In the genomic region with DNA sequence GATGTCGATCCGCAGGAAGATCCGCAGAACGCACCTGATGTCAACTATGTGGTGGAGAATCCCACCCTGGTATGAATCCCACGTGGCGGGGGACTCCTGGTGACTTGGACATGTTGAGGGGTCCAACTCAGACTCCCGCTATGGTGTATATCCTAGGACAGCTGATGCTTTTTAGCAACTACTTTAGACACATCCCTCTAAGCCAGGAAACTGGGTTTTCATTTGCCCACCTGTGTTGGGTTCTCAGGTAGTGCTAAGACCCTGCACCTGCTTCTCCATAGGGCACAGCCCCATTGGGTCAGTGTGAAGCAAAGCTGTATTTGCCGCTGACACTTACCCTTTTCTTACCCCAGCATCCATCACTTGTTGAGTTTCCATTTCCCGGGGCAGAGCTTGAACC, we compare ENCODE assay signal across 8 mouse cellular contexts. TPM values are rescaled to one million over a fixed set of nuclear protein-coding genes. Genes with fewer than 3 reads are reported as not detected.
A peak's percentile ranks its signal among the peaks of the same experiment; 100 is the strongest.
DNase-seq lines count a peak whose midpoint lies in the region; ATAC-seq and TF ChIP-seq lines count a peak whose summit lies in the region.

No protein-coding gene starts in this region.

- H3ac ChIP-seq in C2C12 (ENCODE audit: control insufficient read depth, insufficient read length, low read depth), result peak overlapping the region; percentile 79

- H3K36me3 ChIP-seq in heart, adult 2 months (ENCODE audit: control insufficient read depth, insufficient read depth, low read length), result no peaks in the 10 kb centered on the region
- peaks cover 48% of the 10 kb centered on the region for H3K36me3 ChIP-seq in C2C12 (ENCODE audit: control insufficient read depth, insufficient read depth)
- H3K36me3 ChIP-seq in forebrain, embryonic 13.5 days (ENCODE audit: poor library complexity, severe bottlenecking), result peaks cover 72% of the 10 kb centered on the region
- H3K36me3 ChIP-seq in liver, embryonic 12.5 days, result peaks cover 66% of the 10 kb centered on the region

- no peak for ATAC-seq in forebrain, embryonic 13.5 days
- no peak for ATAC-seq in liver, embryonic 12.5 days
- ATAC-seq in frontal cortex, adult (ENCODE audit: low TSS enrichment), result no peak

- no peaks in the 10 kb centered on the region for H3K27me3 ChIP-seq in heart, adult 2 months (ENCODE audit: control insufficient read depth, insufficient read depth, low read length)
- no peaks in the 10 kb centered on the region for H3K27me3 ChIP-seq in C2C12 (ENCODE audit: control insufficient read depth, insufficient read depth, insufficient read length)
- H3K27me3 ChIP-seq in forebrain, embryonic 13.5 days, result no peaks in the 10 kb centered on the region
- 0 out of 2 replicates have a peak, but pooled peaks cover 3% of the 10 kb centered on the region for H3K27me3 ChIP-seq in liver, embryonic 12.5 days (replicated peaks)

- no peak for TF ChIP-seq CTCF in heart, adult 2 months (IDR thresholded peaks at IDR 0.05)
- TF ChIP-seq CTCF in C2C12 (IDR thresholded peaks at IDR 0.05; ENCODE audit: control insufficient read depth, insufficient read depth, insufficient read length), result no peak

- peak overlapping the region; percentile 99 for H3K4me2 ChIP-seq in forebrain, embryonic 13.5 days
- peak overlapping the region; percentile 99 for H3K4me2 ChIP-seq in liver, embryonic 12.5 days

- intact Hi-C loops in heart, adult 2 months (cut with DNase I), result no loop called here

- WGBS in heart, adult 2 months, result 35% methylated on average over 9 of the region's 9 CpGs
- WGBS in forebrain, embryonic 13.5 days, result 41% methylated on average over 9 of the region's 9 CpGs
- WGBS in liver, embryonic 12.5 days (ENCODE audit: insufficient replicate concordance), result 25% methylated on average over 9 of the region's 9 CpGs

- H3K9ac ChIP-seq in heart, adult 2 months (ENCODE audit: low read depth, low read length), result peak overlapping the region; percentile 99
- peak overlapping the region; percentile 96 for H3K9ac ChIP-seq in forebrain, embryonic 13.5 days
- H3K9ac ChIP-seq in liver, embryonic 12.5 days, result peak overlapping the region; percentile 88

- H3K79me2 ChIP-seq in heart, adult 2 months (replicated peaks; ENCODE audit: control insufficient read depth, insufficient read depth, low read length), result peaks cover 2% of the 10 kb centered on the region; the same call in 1 of the 2 replicates
- H3K79me2 ChIP-seq in C2C12 (ENCODE audit: control insufficient read depth, insufficient read depth), result peaks cover 41% of the 10 kb centered on the region

- no peak for TF ChIP-seq EP300 in heart, adult 2 months (IDR thresholded peaks at IDR 0.05; ENCODE audit: insufficient read depth, low read depth, low read length)

- peaks cover 11% of the 10 kb centered on the region for H3K79me3 ChIP-seq in C2C12 (ENCODE audit: low read depth)

- H3K4me3 ChIP-seq in heart, adult 2 months, result peak overlapping the region; percentile 77
- H3K4me3 ChIP-seq in C2C12 (ENCODE audit: insufficient read depth, poor library complexity, severe bottlenecking), result peak overlapping the region; percentile 91
- peak overlapping the region; percentile 99 for H3K4me3 ChIP-seq in forebrain, embryonic 13.5 days
- peak overlapping the region; percentile 98 for H3K4me3 ChIP-seq in liver, embryonic 12.5 days

- H3K9me3 ChIP-seq in forebrain, embryonic 13.5 days (replicated peaks), result no peaks in the 10 kb centered on the region
- H3K9me3 ChIP-seq in liver, embryonic 12.5 days (replicated peaks), result no peaks in the 10 kb centered on the region

- peaks cover 7% of the 10 kb centered on the region for H3K4me1 ChIP-seq in heart, adult 2 months (ENCODE audit: control insufficient read depth, insufficient read depth, low read length)
- H3K4me1 ChIP-seq in forebrain, embryonic 13.5 days, result peaks cover 25% of the 10 kb centered on the region
- H3K4me1 ChIP-seq in liver, embryonic 12.5 days, result peaks cover 38% of the 10 kb centered on the region

- no peak for TF ChIP-seq POLR2A in heart, adult 2 months (IDR thresholded peaks at IDR 0.05; ENCODE audit: insufficient read depth, low read depth, low read length)

- H3K27ac ChIP-seq in heart, adult 2 months, result no peak overlapping the region
- peak overlapping the region; percentile 61; the same call in 1 of the 2 replicates for H3K27ac ChIP-seq in forebrain, embryonic 13.5 days
- peak overlapping the region; percentile 87 for H3K27ac ChIP-seq in liver, embryonic 12.5 days

- no peak for DNase-seq in heart, adult 2 months
- DNase-seq in heart, postnatal 4 days, result no peak
- no peak for DNase-seq in cerebellum, postnatal 36 days
- DNase-seq in layer of hippocampus, adult 9-10 months (ENCODE audit: low spot score), result no peak

TF ChIP-seq in C2C12, 6 proteins besides CTCF, POLR2A, EP300 and RAD21:
- TF ChIP-seq MYOG (IDR thresholded peaks at IDR 0.05; ENCODE audit: control insufficient read depth, extremely low read depth, insufficient read length) (no peak), MAX (IDR thresholded peaks at IDR 0.05) (no peak), CEBPB (IDR thresholded peaks at IDR 0.05; ENCODE audit: low read depth) (no peak), FOSL1 (IDR thresholded peaks at IDR 0.05; ENCODE audit: insufficient read depth, low read length, poor library complexity, severe bottlenecking) (no peak), USF1 (IDR thresholded peaks at IDR 0.05; ENCODE audit: low read depth) (no peak), MYOD1 (IDR thresholded peaks at IDR 0.05; ENCODE audit: control insufficient read depth, insufficient read length, low read depth) (no peak)

RNA-seq across cellular contexts. Expression of a gene that starts 1.1 kb away (rescaled TPM):
- total RNA-seq in heart, adult 2 months (2021), result 10 to 100 TPM; 54.4 to 55.8 TPM
- polyA plus RNA-seq in heart, adult 2 months (2012; rRNA removed), result 85.9 and 129 TPM in 2 replicates
- 10 to 100 TPM; 73.0 to 78.0 TPM for total RNA-seq in heart, postnatal 4 days (2021)
- 187 TPM for polyA plus RNA-seq in C2C12 (2012; fragmentation: generic; extraction: Trizol)
- 261 and 280 TPM in 2 replicates for polyA plus RNA-seq in forebrain, embryonic 13.5 days (2015; fragmentation: Nextera tagmentation; extraction: Ambion mirVana)
- 128 and 135 TPM in 2 replicates for polyA plus RNA-seq in liver, embryonic 12.5 days (2016; fragmentation: Nextera tagmentation; extraction: Ambion mirVana)

RNA-seq across cellular contexts. Expression of a gene that starts 1.1 kb away (rescaled TPM):
- 10 to 100 TPM; 11.9 to 12.5 TPM for total RNA-seq in heart, adult 2 months (2021)
- polyA plus RNA-seq in heart, adult 2 months (2012; rRNA removed), result 28.6 and 30.0 TPM in 2 replicates
- total RNA-seq in heart, postnatal 4 days (2021), result 10 to 100 TPM; 13.2 to 13.3 TPM
- 17.6 TPM for polyA plus RNA-seq in C2C12 (2012; fragmentation: generic; extraction: Trizol)
- polyA plus RNA-seq in forebrain, embryonic 13.5 days (2015; fragmentation: Nextera tagmentation; extraction: Ambion mirVana), result 58.4 and 63.1 TPM in 2 replicates
- 22.4 and 22.9 TPM in 2 replicates for polyA plus RNA-seq in liver, embryonic 12.5 days (2016; fragmentation: Nextera tagmentation; extraction: Ambion mirVana)

RNA-seq across cellular contexts. Expression of a gene that starts 11.1 kb away (rescaled TPM):
- total RNA-seq in heart, adult 2 months (2021), result 10 to 100 TPM; 23.3 to 23.5 TPM
- 20.6 and 26.4 TPM in 2 replicates for polyA plus RNA-seq in heart, adult 2 months (2012; rRNA removed)
- total RNA-seq in heart, postnatal 4 days (2021), result 10 to 100 TPM; 34.0 to 37.5 TPM
- 64.7 TPM for polyA plus RNA-seq in C2C12 (2012; fragmentation: generic; extraction: Trizol)
- polyA plus RNA-seq in forebrain, embryonic 13.5 days (2015; fragmentation: Nextera tagmentation; extraction: Ambion mirVana), result 58.6 and 67.7 TPM in 2 replicates
- polyA plus RNA-seq in liver, embryonic 12.5 days (2016; fragmentation: Nextera tagmentation; extraction: Ambion mirVana), result 99.5 and 100.0 TPM in 2 replicates

RNA-seq across cellular contexts. Expression of a gene that starts 22.6 kb away (rescaled TPM):
- total RNA-seq in heart, adult 2 months (2021), result 10 to 100 TPM; 24.5 to 31.4 TPM
- polyA plus RNA-seq in heart, adult 2 months (2012; rRNA removed), result 0.57 and 1.4 TPM in 2 replicates
- total RNA-seq in heart, postnatal 4 days (2021), result 10 to 100 TPM; 37.1 to 47.2 TPM
- 774 TPM for polyA plus RNA-seq in C2C12 (2012; fragmentation: generic; extraction: Trizol)
- 2.7 and 4.0 TPM in 2 replicates for polyA plus RNA-seq in forebrain, embryonic 13.5 days (2015; fragmentation: Nextera tagmentation; extraction: Ambion mirVana)
- polyA plus RNA-seq in liver, embryonic 12.5 days (2016; fragmentation: Nextera tagmentation; extraction: Ambion mirVana), result 6.4 and 7.3 TPM in 2 replicates

RNA-seq across cellular contexts. Expression of a gene that starts 39.2 kb away (rescaled TPM):
- total RNA-seq in heart, adult 2 months (2021), result 10 to 100 TPM; 22.0 to 32.1 TPM
- 318 and 731 TPM in 2 replicates for polyA plus RNA-seq in heart, adult 2 months (2012; rRNA removed)
- 10 to 100 TPM; 59.3 to 63.9 TPM for total RNA-seq in heart, postnatal 4 days (2021)
- 199 TPM for polyA plus RNA-seq in C2C12 (2012; fragmentation: generic; extraction: Trizol)
- 61.4 and 79.4 TPM in 2 replicates for polyA plus RNA-seq in forebrain, embryonic 13.5 days (2015; fragmentation: Nextera tagmentation; extraction: Ambion mirVana)
- 35.9 and 40.3 TPM in 2 replicates for polyA plus RNA-seq in liver, embryonic 12.5 days (2016; fragmentation: Nextera tagmentation; extraction: Ambion mirVana)
